Comparison of ENCODE assay signal across 8 mouse cellular contexts in the genomic region with DNA sequence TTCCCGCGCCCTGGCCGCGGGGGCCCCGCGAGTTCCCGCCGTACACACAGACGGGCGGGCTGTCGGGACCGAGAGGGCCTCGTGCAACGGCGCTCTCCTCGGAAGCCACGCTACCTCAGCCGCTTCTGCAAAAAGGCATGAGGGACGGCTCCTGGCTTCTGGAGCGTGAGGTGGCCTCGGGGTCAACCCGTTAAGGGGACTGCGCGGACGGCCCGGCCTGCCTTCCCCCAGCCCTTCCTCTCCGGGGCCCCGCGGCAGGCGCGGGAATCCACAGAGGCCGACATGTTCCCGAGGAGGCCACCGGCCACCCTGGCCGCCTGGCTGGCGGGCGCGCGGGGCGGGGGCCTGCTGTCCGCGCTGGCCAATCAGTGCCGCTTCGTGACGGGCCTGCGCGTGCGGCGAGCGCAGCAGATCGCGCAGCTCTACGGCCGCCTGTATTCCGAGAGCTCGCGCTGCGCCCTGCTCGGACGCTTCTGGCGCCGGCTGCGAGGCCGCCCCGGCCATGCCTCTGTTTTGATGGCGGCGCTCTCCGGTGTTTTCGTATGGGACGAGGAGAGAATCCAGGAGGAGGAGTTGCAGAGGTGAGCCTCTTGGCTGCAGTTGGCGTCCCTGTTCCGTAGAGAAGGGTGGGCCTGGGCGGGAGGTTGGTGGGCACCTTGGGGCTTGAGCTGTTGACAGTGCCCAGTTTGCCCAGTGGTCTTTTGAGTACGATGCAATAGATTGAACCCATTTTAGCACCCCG. TPM values are rescaled to one million over a fixed set of nuclear protein-coding genes. Genes with fewer than 3 reads are reported as not detected.
DNase-seq lines count a peak whose midpoint lies in the region; ATAC-seq and TF ChIP-seq lines count a peak whose summit lies in the region.

No protein-coding gene starts in this region.

- H3K27me3 ChIP-seq in hindbrain, embryonic 12.5 days = no peaks in the 10 kb centered on the region
- no peaks in the 10 kb centered on the region for H3K27me3 ChIP-seq in lung, postnatal 0 days (replicated peaks; ENCODE audit: insufficient read depth, low read length)

- peak; percentile 97 for ATAC-seq in hindbrain, embryonic 12.5 days (ENCODE audit: low FRiP score)
- ATAC-seq in lung, postnatal 0 days = peak; percentile 94

- H3K27ac ChIP-seq in hindbrain, embryonic 12.5 days = peak overlapping the region; percentile 93
- H3K27ac ChIP-seq in lung, postnatal 0 days (ENCODE audit: low read length) = peak overlapping the region; percentile 98

- H3K4me2 ChIP-seq in hindbrain, embryonic 12.5 days (replicated peaks) = peak overlapping the region; percentile 81
- peak overlapping the region; percentile 79 for H3K4me2 ChIP-seq in lung, postnatal 0 days (replicated peaks; ENCODE audit: low read depth, low read length)

- H3K9ac ChIP-seq in hindbrain, embryonic 12.5 days = peak overlapping the region; percentile 87
- H3K9ac ChIP-seq in lung, postnatal 0 days (replicated peaks; ENCODE audit: low read depth) = peak overlapping the region; percentile 84

- under 1% methylated on average over 74 of the region's 75 CpGs for WGBS in hindbrain, embryonic 12.5 days
- WGBS in lung, postnatal 0 days = 1% methylated on average over 54 of the region's 75 CpGs

- peak overlapping the region; percentile 98 for H3K4me3 ChIP-seq in hindbrain, embryonic 12.5 days
- H3K4me3 ChIP-seq in lung, postnatal 0 days (ENCODE audit: low read depth, low read length) = peak overlapping the region; percentile 91

- no peaks in the 10 kb centered on the region for H3K9me3 ChIP-seq in hindbrain, embryonic 12.5 days (replicated peaks)
- no peaks in the 10 kb centered on the region for H3K9me3 ChIP-seq in lung, postnatal 0 days (ENCODE audit: low read length)

- peaks cover 2% of the 10 kb centered on the region; the same call in 1 of the 2 replicates for H3K36me3 ChIP-seq in hindbrain, embryonic 12.5 days
- no peaks in the 10 kb centered on the region for H3K36me3 ChIP-seq in lung, postnatal 0 days (ENCODE audit: insufficient read depth, low read length)

- TF ChIP-seq CTCF in lung, postnatal 0 days (IDR thresholded peaks at IDR 0.05) = no peak

- DNase-seq in MEL-GATA-1-ER (ENCODE audit: extremely low read depth, low read depth) = peak; percentile 64
- DNase-seq in cerebellum, adult 9-11 months = peak; percentile 91
- DNase-seq in frontal cortex, postnatal 10 days (ENCODE audit: low spot score in 2 of 2) = peak; percentile 75 to 82
- peak; percentile 75 to 85 for DNase-seq in layer of hippocampus, postnatal 10 days (ENCODE audit: low spot score in 2 of 2)
- peak; percentile 95 for DNase-seq in lung, postnatal 0 days (ENCODE audit: low spot score)
- peak; percentile 71 for DNase-seq in ovary, postnatal 14 days (ENCODE audit: low spot score)
- DNase-seq in thymus, postnatal 14 days = peak; percentile 71

- no peak for TF ChIP-seq EP300 in lung, postnatal 0 days (IDR thresholded peaks at IDR 0.05)

- peaks cover 10% of the 10 kb centered on the region for H3K4me1 ChIP-seq in hindbrain, embryonic 12.5 days
- H3K4me1 ChIP-seq in lung, postnatal 0 days (ENCODE audit: insufficient read depth, low read depth, low read length) = no peaks in the 10 kb centered on the region

RNA-seq across cellular contexts. Expression of a gene that starts 0.5 kb away (rescaled TPM):
- 86.0 and 86.9 TPM in 2 replicates for polyA plus RNA-seq in hindbrain, embryonic 12.5 days (2016; fragmentation: Nextera tagmentation; extraction: Ambion mirVana)
- 100 to 1,000 TPM; 169 to 186 TPM for total RNA-seq in layer of hippocampus, postnatal 10 days (2021)
- 34.2 and 37.9 TPM in 2 replicates for polyA plus RNA-seq in lung, postnatal 0 days (2015; fragmentation: Nextera tagmentation; extraction: Ambion mirVana)

RNA-seq across cellular contexts. Expression of a gene that starts 22.8 kb away (rescaled TPM):
- 41.1 and 41.3 TPM in 2 replicates for polyA plus RNA-seq in hindbrain, embryonic 12.5 days (2016; fragmentation: Nextera tagmentation; extraction: Ambion mirVana)
- total RNA-seq in layer of hippocampus, postnatal 10 days (2021) = 100 to 1,000 TPM; 119 to 121 TPM
- 30.4 and 32.9 TPM in 2 replicates for polyA plus RNA-seq in lung, postnatal 0 days (2015; fragmentation: Nextera tagmentation; extraction: Ambion mirVana)

RNA-seq across cellular contexts. Expression of a gene that starts 22.9 kb away (rescaled TPM):
- 54.7 and 56.2 TPM in 2 replicates for polyA plus RNA-seq in hindbrain, embryonic 12.5 days (2016; fragmentation: Nextera tagmentation; extraction: Ambion mirVana)
- total RNA-seq in layer of hippocampus, postnatal 10 days (2021) = 10 to 100 TPM; 63.6 to 64.1 TPM
- 54.4 and 61.4 TPM in 2 replicates for polyA plus RNA-seq in lung, postnatal 0 days (2015; fragmentation: Nextera tagmentation; extraction: Ambion mirVana)

Comparison
In these comparisons a context has a peak if more than half of its experiments do, and no peak if none do; other contexts are left out.
1. Peak in every context shown above with its lines: DNase-seq, ATAC-seq, H3K4me3 ChIP-seq and H3K27ac ChIP-seq.